8 mouse cellular contexts compared by ENCODE assay signal in the genomic region with DNA sequence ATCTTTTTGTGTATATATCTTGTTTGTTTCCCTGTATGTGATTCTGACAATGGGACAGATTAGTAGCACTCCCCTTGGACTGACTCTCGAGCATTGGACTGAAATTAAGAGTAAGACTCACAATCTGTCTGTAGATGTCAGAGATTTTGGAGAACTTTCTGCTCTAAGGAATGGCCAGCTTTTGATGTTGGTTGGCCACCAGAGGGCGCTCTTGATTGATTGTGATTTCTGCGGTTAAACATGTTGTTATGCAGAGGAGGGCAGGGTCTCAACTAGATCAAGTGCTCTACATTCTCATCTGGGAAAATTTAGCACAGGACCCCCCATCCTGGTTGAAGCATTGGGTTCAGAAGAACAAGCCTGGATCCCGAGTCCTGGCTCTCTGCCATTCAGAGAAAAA.
DNase-seq lines count a peak whose midpoint lies in the region; ATAC-seq and TF ChIP-seq lines count a peak whose summit lies in the region.

No protein-coding gene starts in this region.

- no peak for TF ChIP-seq POLR2A in heart, adult 2 months (IDR thresholded peaks at IDR 0.05; ENCODE audit: insufficient read depth, low read depth, low read length)

- 73% methylated on average over 4 of the region's 4 CpGs for WGBS in heart, adult 2 months
- 72% methylated on average over 4 of the region's 4 CpGs for WGBS in heart, embryonic 10.5 days
- WGBS in limb, embryonic 10.5 days: 85% methylated on average over 4 of the region's 4 CpGs
- 77% methylated on average over 4 of the region's 4 CpGs for WGBS in intestine, embryonic 16.5 days

- no peak overlapping the region for H3K27ac ChIP-seq in heart, adult 2 months
- H3K27ac ChIP-seq in heart, embryonic 10.5 days: no peak overlapping the region
- no peak overlapping the region for H3K27ac ChIP-seq in limb, embryonic 10.5 days
- no peak overlapping the region for H3K27ac ChIP-seq in intestine, embryonic 16.5 days (ENCODE audit: low read length)

- peak; percentile 55 for TF ChIP-seq CTCF in heart, adult 2 months (IDR thresholded peaks at IDR 0.05)

- no peaks in the 10 kb centered on the region for H3K4me1 ChIP-seq in heart, adult 2 months (ENCODE audit: control insufficient read depth, insufficient read depth, low read length)
- H3K4me1 ChIP-seq in heart, embryonic 10.5 days: peaks cover 6% of the 10 kb centered on the region
- no peaks in the 10 kb centered on the region for H3K4me1 ChIP-seq in limb, embryonic 10.5 days
- H3K4me1 ChIP-seq in intestine, embryonic 16.5 days (ENCODE audit: control insufficient read depth, insufficient read depth, low read length): no peaks in the 10 kb centered on the region

- ATAC-seq in inflammation-experienced regulatory T-cells, adult 6 months: no peak
- no peak for ATAC-seq in intestine, embryonic 16.5 days

- no peak for TF ChIP-seq EP300 in heart, adult 2 months (IDR thresholded peaks at IDR 0.05; ENCODE audit: insufficient read depth, low read depth, low read length)

- no peaks in the 10 kb centered on the region for H3K79me2 ChIP-seq in heart, adult 2 months (replicated peaks; ENCODE audit: control insufficient read depth, insufficient read depth, low read length)

- no peak overlapping the region for H3K9ac ChIP-seq in heart, adult 2 months (ENCODE audit: low read depth, low read length)
- H3K9ac ChIP-seq in intestine, embryonic 16.5 days (ENCODE audit: low read depth, low read length): no peak overlapping the region

- H3K9me3 ChIP-seq in heart, embryonic 10.5 days: no peaks in the 10 kb centered on the region
- H3K9me3 ChIP-seq in limb, embryonic 10.5 days (replicated peaks): no peaks in the 10 kb centered on the region
- no peaks in the 10 kb centered on the region for H3K9me3 ChIP-seq in intestine, embryonic 16.5 days (ENCODE audit: control insufficient read depth, low read length)

- H3K36me3 ChIP-seq in heart, adult 2 months (ENCODE audit: control insufficient read depth, insufficient read depth, low read length): no peaks in the 10 kb centered on the region
- H3K36me3 ChIP-seq in heart, embryonic 10.5 days: no peaks in the 10 kb centered on the region
- H3K36me3 ChIP-seq in limb, embryonic 10.5 days: no peaks in the 10 kb centered on the region
- H3K36me3 ChIP-seq in intestine, embryonic 16.5 days (ENCODE audit: control insufficient read depth, insufficient read depth, low read length): no peaks in the 10 kb centered on the region

- no peak for DNase-seq in heart, adult 2 months
- no peak for DNase-seq in heart, embryonic 10.5 days (ENCODE audit: low spot score)
- peak; percentile 44 for DNase-seq in 3T3-L1 (ENCODE audit: low read depth, low spot score)
- peak; percentile 33 for DNase-seq in R1 (ENCODE audit: low read depth, low spot score)
- peak; percentile 49 for DNase-seq in limb, embryonic 10.5 days (ENCODE audit: low spot score)
- peak; percentile 51 for DNase-seq in thymus, postnatal 0 days (ENCODE audit: low spot score)

- intact Hi-C loops in heart, adult 2 months (cut with DNase I): no loop called here

- no peaks in the 10 kb centered on the region for H3K27me3 ChIP-seq in heart, adult 2 months (ENCODE audit: control insufficient read depth, insufficient read depth, low read length)
- no peaks in the 10 kb centered on the region for H3K27me3 ChIP-seq in heart, embryonic 10.5 days (ENCODE audit: insufficient read depth, poor library complexity, severe bottlenecking)
- H3K27me3 ChIP-seq in limb, embryonic 10.5 days (ENCODE audit: low read depth, poor library complexity, severe bottlenecking): no peaks in the 10 kb centered on the region
- no peaks in the 10 kb centered on the region for H3K27me3 ChIP-seq in intestine, embryonic 16.5 days (replicated peaks; ENCODE audit: control insufficient read depth, insufficient read depth, low read length)

- H3K4me2 ChIP-seq in intestine, embryonic 16.5 days (ENCODE audit: low read depth, low read length): no peak overlapping the region

- H3K4me3 ChIP-seq in heart, adult 2 months: no peak overlapping the region
- no peak overlapping the region for H3K4me3 ChIP-seq in heart, embryonic 10.5 days
- no peak overlapping the region for H3K4me3 ChIP-seq in limb, embryonic 10.5 days
- no peak overlapping the region for H3K4me3 ChIP-seq in intestine, embryonic 16.5 days (ENCODE audit: low read length)

Comparison
In these comparisons a context has a peak if more than half of its experiments do, and no peak if none do; other contexts are left out.
1. DNase-seq: peak in 3T3-L1 (single experiment), R1 (single experiment), limb, embryonic 10.5 days (single experiment) and thymus, postnatal 0 days (single experiment); none in heart, adult 2 months (0 of 2) and heart, embryonic 10.5 days (single experiment).